Mouse (Mus musculus): Measurements from ENCODE around the gene Gm42957.
"Not testable (repeated sequence)": the region's sequence is repeated elsewhere in the genome, so short reads cannot be mapped to it uniquely, and the experiment has no call there.

The Gm42957 gene

GRCm38 (mm10) chr3:96674442-96674841 lies 39.2 kb downstream of the Gm42957 start:
- DNase-seq (ENCODE audit: low read depth, low spot score) = no peak

DNA sequence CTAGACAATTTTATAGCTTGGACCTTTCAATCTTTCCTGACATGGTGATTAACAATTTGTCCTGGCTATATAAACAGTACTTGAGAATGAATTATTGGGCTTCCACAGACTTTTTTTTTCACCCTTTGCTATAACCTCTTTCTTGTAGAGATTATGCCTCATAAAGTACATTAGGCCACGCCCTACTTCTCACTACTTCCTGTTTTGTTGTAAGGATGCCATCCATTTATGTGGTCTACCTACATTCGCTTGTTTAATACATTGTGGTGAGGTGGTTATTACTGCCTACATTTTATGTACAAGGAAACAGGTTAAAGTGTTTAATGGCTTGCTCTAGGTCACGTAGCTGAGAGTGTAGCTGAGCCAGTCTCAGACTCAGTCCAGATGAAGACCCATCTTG lies 39.9 kb downstream of the Gm42957 start:
- DNase-seq (ENCODE audit: low read depth, low spot score) = peak; percentile 72

GRCm38 (mm10) chr3:96675690-96676089 lies 40.4 kb downstream of the Gm42957 start:
- no peak for DNase-seq (ENCODE audit: low read depth, low spot score)

DNA sequence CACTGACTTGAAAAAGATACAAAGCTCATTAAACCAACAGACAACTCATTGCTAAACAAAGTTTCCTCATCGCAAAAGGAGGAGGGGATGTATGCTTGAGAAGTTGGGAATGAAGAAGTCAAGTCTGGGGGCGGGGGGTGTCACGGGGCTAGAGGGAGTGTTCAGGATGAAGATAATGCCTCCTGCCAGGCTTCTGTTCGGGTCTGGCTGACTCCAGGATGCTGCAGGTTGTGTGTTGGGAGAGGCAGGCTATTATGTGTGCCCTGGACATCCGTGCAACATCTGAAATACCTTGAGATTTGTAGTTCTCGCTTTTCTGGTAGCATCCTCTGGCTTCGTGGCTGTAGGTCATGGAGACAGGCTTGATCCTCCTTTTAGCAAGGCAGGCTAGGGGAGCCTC lies 43.2 kb downstream of the Gm42957 start:
- no peak for DNase-seq (ENCODE audit: low read depth, low spot score)

DNA sequence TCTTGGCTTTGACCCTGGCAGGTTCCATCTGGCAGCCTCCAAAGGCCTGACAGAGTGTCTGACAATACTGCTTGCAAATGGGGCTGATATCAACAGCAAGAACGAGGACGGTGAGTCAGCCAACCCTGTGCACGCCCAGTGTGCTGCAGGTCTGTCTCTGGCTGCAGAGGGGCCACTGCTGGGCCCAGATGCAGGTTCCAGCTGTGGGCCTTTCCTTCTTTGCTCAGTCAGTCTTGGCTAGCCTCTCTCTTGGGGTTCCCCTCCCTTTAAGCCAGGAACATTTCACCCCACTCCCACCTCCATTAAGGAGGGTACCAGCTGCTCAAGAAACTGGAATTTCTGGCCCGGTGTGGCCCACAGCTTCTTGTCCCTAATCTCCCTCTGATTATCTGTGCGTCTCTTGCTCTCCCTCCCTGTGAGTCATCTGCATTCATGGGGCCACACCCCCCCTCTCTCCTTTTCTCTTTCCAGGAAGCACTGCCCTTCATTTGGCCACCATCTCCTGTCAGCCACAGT lies 43.9 kb downstream of the Gm42957 start:
- no peak for DNase-seq (ENCODE audit: low read depth, low spot score)

GRCm38 (mm10) chr3:96680269-96680956 lies 45.1 kb downstream of the Gm42957 start:
- DNase-seq (ENCODE audit: low read depth, low spot score) = no peak

- DNase-seq (ENCODE audit: low read depth, low spot score) = no peak
Observed at GRCm38 (mm10) chr3:96683496-96683895, 48.2 kb downstream of the Gm42957 start.

- DNase-seq (ENCODE audit: low read depth, low spot score) = no peak
Observed at GRCm38 (mm10) chr3:96684151-96684821, 49.0 kb downstream of the Gm42957 start.

DNA sequence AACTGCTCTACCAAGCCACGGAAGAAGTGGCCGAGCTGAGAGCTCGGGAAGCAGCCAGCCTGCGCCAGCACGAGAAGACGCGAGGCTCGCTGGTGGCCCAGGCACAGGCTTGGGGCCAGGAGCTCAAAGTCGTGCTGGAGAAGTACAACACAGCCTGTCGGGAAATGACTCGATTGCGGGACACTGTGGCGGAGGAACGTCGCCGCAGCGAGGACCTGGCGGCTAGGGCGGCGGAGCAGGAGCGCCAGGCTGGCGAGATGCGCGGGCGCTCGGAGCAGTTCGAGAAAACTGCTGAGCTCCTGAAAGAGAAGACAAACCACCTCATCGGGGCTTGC lies 49.5 kb downstream of the Gm42957 start:
- no peak for DNase-seq (ENCODE audit: low read depth, low spot score)

GRCm38 (mm10) chr3:96686057-96686456 lies 50.8 kb downstream of the Gm42957 start:
- DNase-seq (ENCODE audit: low read depth, low spot score) = not testable (repeated sequence)

DNA sequence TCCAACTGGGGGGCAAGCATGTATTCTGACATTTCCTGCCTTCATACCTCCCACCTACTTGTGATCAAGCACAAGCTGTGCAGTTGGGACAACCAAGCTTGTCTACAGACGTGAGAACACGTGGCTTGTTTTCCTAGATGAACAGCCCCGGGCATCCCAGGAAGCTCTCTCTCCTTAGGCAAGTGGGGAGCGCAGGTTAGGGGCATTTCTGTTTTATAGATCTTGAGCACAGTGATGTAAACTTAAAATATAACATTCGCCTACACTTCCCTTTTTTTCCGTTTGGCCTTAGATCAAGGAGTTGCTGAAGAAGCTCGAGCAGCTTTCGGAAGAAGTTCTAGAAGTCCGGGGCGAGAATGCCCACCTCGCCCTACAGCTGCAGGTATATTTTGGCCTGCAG lies 53.6 kb downstream of the Gm42957 start:
- DNase-seq (ENCODE audit: low read depth, low spot score) = no peak

- peak; percentile 38 for DNase-seq (ENCODE audit: low read depth, low spot score)
Observed at GRCm38 (mm10) chr3:96690298-96690697, 55.0 kb downstream of the Gm42957 start.

DNA sequence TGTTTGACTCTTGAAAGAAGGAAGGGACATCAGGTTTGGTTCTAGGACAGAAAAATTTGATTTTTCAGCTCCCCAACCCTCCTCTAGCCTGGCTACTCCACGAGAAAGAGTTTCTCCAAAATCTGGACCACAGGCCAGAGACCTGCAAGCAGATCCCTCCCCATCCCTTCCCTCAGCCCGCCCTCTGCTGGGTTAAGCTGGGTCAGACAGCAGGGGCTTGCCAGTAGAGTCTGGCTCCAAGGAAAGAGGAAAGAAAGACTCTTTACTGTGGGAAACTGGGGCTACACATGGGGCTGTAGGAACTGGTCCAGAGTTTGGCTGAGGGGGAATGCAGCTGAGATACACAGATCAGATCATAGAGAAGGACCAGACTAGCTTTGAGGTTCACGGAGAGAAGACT lies 57.2 kb downstream of the Gm42957 start:
- no peak for DNase-seq (ENCODE audit: low read depth, low spot score)

- no peak for DNase-seq (ENCODE audit: low read depth, low spot score)
Observed at GRCm38 (mm10) chr3:96693579-96693978, 58.3 kb downstream of the Gm42957 start.

DNA sequence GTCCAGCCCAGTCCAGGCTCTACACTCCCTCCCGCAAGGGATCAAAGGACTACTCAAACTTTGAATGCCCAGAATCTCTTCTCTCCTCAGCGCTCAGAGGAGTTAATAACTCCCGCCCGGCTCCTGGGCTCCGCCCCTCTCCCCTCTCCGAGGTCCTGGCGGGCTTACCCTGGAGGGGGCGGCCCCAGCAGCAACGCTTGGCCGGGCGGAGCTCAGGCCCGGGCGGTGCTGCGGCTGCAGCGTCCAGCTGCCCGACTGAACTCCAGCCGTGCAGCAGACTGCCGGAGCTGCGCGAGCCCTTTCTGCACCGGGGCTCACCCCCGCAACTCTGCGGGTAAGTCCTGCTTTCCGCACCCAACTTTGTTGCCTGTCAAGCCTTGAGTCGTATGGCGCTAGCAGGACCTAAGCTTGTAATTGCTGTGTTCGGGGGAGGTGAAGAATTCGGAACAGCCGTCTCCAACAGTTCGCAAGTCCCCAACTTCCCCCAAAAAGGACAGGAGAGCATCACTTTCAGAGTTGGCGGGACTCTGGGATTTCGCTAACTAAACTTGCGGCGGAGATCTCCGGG lies 61.0 kb downstream of the Gm42957 start, which contains the start of gene Pias3:
Gene Pias3 (plus strand): TSS at position 187 of the 568 bp plus-strand sequence.
- peak; percentile 67 for DNase-seq (ENCODE audit: low read depth, low spot score)

DNA sequence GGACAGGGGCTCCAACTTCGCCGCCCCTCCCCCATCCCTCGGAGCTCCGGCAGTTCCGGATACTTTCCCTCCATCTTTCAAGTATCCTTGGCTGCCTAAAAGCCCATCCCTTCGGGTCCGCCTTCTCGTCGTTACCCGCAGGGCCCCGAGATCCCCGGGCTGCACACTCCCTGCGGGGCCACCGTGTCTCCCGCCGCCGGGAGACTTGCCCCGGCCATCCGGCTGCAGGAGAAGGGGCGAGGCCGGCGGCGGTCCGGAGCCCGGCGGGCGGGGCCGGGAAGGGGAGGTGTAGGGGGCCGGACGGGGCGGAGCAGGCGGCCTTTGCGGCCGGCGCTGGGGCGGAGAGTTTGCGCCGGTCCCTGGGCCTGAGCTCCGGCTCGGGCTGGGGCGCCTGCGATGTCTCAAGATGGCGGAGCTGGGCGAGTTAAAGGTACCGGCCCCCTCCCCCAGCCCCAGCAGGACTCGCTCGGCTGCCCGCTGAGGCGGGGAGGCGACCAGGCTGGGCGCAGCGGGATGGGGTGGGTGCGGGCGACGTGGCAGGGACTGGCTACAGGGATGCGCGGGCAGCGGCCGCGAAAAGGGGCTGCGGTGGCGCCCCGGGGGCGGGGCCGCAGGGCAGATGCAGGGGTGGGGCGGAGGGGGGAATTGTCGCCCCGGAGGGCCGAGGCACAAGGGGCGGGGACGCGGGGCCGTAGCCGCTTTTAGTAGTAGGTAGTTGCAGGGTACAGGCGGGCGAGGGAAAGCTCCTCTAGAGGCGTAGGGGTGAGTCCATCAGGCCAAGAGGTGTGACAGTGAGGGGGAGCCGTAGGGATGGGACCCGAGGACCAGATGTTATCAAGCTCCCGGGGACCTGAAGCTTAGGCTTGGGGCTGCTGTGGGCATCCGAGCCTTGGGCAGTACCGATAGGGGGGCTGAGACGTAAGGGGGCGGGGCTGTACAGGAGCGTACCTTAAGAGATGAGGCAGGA lies 61.8 kb downstream of the Gm42957 start:
- peak; percentile 84 for DNase-seq (ENCODE audit: low read depth, low spot score)

GRCm38 (mm10) chr3:96698993-96699690 lies 63.9 kb downstream of the Gm42957 start:
- no peak for DNase-seq (ENCODE audit: low read depth, low spot score)

GRCm38 (mm10) chr3:96700376-96700775 lies 65.1 kb downstream of the Gm42957 start:
- no peak for DNase-seq (ENCODE audit: low read depth, low spot score)

- no peak for DNase-seq (ENCODE audit: low read depth, low spot score)
Observed at GRCm38 (mm10) chr3:96701003-96701402, 65.7 kb downstream of the Gm42957 start.

Data from CD4-positive helper T cell, adult 2 months (primary cell).